Mouse (Mus musculus): ENCODE measurements at regions not wholly inside any gene's neighbourhood (a gene's known extent, or its start where the extent isn't known, plus 50 kb on each side); places are given as distances from the start of the nearest gene placed in this dataset.

GRCm38 (mm10) chr11:37424312-37425169, 188.8 kb upstream of the Tenm2 start:
- Histone ChIP-seq H3K9ac (ENCODE audit: insufficient read depth, low read depth, low read length, poor library complexity, severe bottlenecking) (no peak overlapping the region), H3K27ac (ENCODE audit: insufficient read depth, low read depth, low read length, poor library complexity, severe bottlenecking) (no peak overlapping the region), H3K9me3 (ENCODE audit: control insufficient read depth, insufficient read depth, low read depth, low read length) (no peaks in the 10 kb centered on the region), H3K4me3 (ENCODE audit: insufficient read depth in 1 of 2, low read depth in 1 of 2, low read length in 2 of 2, poor library complexity in 1 of 2, severe bottlenecking in 1 of 2) (no peak overlapping the region), H3K4me1 (ENCODE audit: control insufficient read depth in 2 of 2, insufficient read depth in 2 of 2, low read length in 2 of 2, poor library complexity in 1 of 2) (no peaks in the 10 kb centered on the region), H3K36me3 (ENCODE audit: control insufficient read depth, insufficient read depth, low read length, poor library complexity, severe bottlenecking) (no peaks in the 10 kb centered on the region)
- in situ Hi-C loops (cut with MboI; ENCODE audit: low sequenced_read_pairs in 2 of 2, unreplicated experiment in 2 of 2), result no loop called here
- no peak for TF ChIP-seq CHD2 (IDR thresholded peaks at IDR 0.05; ENCODE audit: low read depth, low read length)
- DNase-seq (ENCODE audit: low read depth, low spot score), result no peak

- no peaks in the 10 kb centered on the region for H3K36me3 ChIP-seq (ENCODE audit: control insufficient read depth, insufficient read depth, low read length, poor library complexity, severe bottlenecking)
- TF ChIP-seq ZC3H11A (IDR thresholded peaks at IDR 0.05; ENCODE audit: borderline replicate concordance, low read depth, low read length), result no peak
- no peak for TF ChIP-seq CHD2 (IDR thresholded peaks at IDR 0.05; ENCODE audit: low read depth, low read length)
- no peak for TF ChIP-seq HCFC1 (IDR thresholded peaks at IDR 0.05; ENCODE audit: borderline replicate concordance, insufficient read depth, low read length)
- TF ChIP-seq ZNF384 (IDR thresholded peaks at IDR 0.05; ENCODE audit: low read depth, low read length), result no peak
- no peak for TF ChIP-seq MAFK (IDR thresholded peaks at IDR 0.05; ENCODE audit: insufficient read depth, low read depth, low read length)
- no peak overlapping the region for H3K27ac ChIP-seq (ENCODE audit: insufficient read depth, low read depth, low read length, poor library complexity, severe bottlenecking)
- H3K4me3 ChIP-seq (ENCODE audit: insufficient read depth in 1 of 2, low read depth in 1 of 2, low read length in 2 of 2, poor library complexity in 1 of 2, severe bottlenecking in 1 of 2), result no peak overlapping the region
- no peaks in the 10 kb centered on the region for H3K4me1 ChIP-seq (ENCODE audit: control insufficient read depth in 2 of 2, insufficient read depth in 2 of 2, low read length in 2 of 2, poor library complexity in 1 of 2)
- H3K9ac ChIP-seq (ENCODE audit: insufficient read depth, low read depth, low read length, poor library complexity, severe bottlenecking), result no peak overlapping the region
- no peak for DNase-seq (ENCODE audit: low read depth, low spot score)
- in situ Hi-C loops (cut with MboI; ENCODE audit: low sequenced_read_pairs in 2 of 2, unreplicated experiment in 2 of 2), result no loop called here
- H3K9me3 ChIP-seq (ENCODE audit: control insufficient read depth, insufficient read depth, low read depth, low read length), result no peaks in the 10 kb centered on the region
Observed at GRCm38 (mm10) chr11:37412868-37413267, 177.1 kb upstream of the Tenm2 start.

GRCm38 (mm10) chr11:37367971-37368370, 132.2 kb upstream of the Tenm2 start:
- Histone ChIP-seq H3K9me3 (ENCODE audit: control insufficient read depth, insufficient read depth, low read depth, low read length) (no peaks in the 10 kb centered on the region), H3K9ac (ENCODE audit: insufficient read depth, low read depth, low read length, poor library complexity, severe bottlenecking) (no peak overlapping the region), H3K27ac (ENCODE audit: insufficient read depth, low read depth, low read length, poor library complexity, severe bottlenecking) (no peak overlapping the region), H3K36me3 (ENCODE audit: control insufficient read depth, insufficient read depth, low read length, poor library complexity, severe bottlenecking) (no peaks in the 10 kb centered on the region), H3K4me1 (ENCODE audit: control insufficient read depth in 2 of 2, insufficient read depth in 2 of 2, low read length in 2 of 2, poor library complexity in 1 of 2) (no peaks in the 10 kb centered on the region), H3K4me3 (ENCODE audit: insufficient read depth in 1 of 2, low read depth in 1 of 2, low read length in 2 of 2, poor library complexity in 1 of 2, severe bottlenecking in 1 of 2) (no peak overlapping the region)
- no peak for DNase-seq (ENCODE audit: low read depth, low spot score)
- in situ Hi-C loops (cut with MboI; ENCODE audit: low sequenced_read_pairs in 2 of 2, unreplicated experiment in 2 of 2), result no loop called here
- no peak for TF ChIP-seq ZNF384 (IDR thresholded peaks at IDR 0.05; ENCODE audit: low read depth, low read length)
- TF ChIP-seq MAFK (IDR thresholded peaks at IDR 0.05; ENCODE audit: insufficient read depth, low read depth, low read length), result no peak

GRCm38 (mm10) chr11:37364430-37364829, 128.7 kb upstream of the Tenm2 start:
- no peak for DNase-seq (ENCODE audit: low read depth, low spot score)
- Histone ChIP-seq H3K36me3 (ENCODE audit: control insufficient read depth, insufficient read depth, low read length, poor library complexity, severe bottlenecking) (no peaks in the 10 kb centered on the region), H3K9me3 (ENCODE audit: control insufficient read depth, insufficient read depth, low read depth, low read length) (no peaks in the 10 kb centered on the region), H3K4me1 (ENCODE audit: control insufficient read depth in 2 of 2, insufficient read depth in 2 of 2, low read length in 2 of 2, poor library complexity in 1 of 2) (no peaks in the 10 kb centered on the region), H3K27ac (ENCODE audit: insufficient read depth, low read depth, low read length, poor library complexity, severe bottlenecking) (no peak overlapping the region), H3K4me3 (ENCODE audit: insufficient read depth in 1 of 2, low read depth in 1 of 2, low read length in 2 of 2, poor library complexity in 1 of 2, severe bottlenecking in 1 of 2) (no peak overlapping the region), H3K9ac (ENCODE audit: insufficient read depth, low read depth, low read length, poor library complexity, severe bottlenecking) (no peak overlapping the region)
- in situ Hi-C loops (cut with MboI; ENCODE audit: low sequenced_read_pairs in 2 of 2, unreplicated experiment in 2 of 2), result no loop called here
- no peak for TF ChIP-seq CHD2 (IDR thresholded peaks at IDR 0.05; ENCODE audit: low read depth, low read length)
- no peak for TF ChIP-seq ZNF384 (IDR thresholded peaks at IDR 0.05; ENCODE audit: low read depth, low read length)
- TF ChIP-seq ZC3H11A (IDR thresholded peaks at IDR 0.05; ENCODE audit: borderline replicate concordance, low read depth, low read length), result no peak
- TF ChIP-seq MAFK (IDR thresholded peaks at IDR 0.05; ENCODE audit: insufficient read depth, low read depth, low read length), result no peak
- no peak for TF ChIP-seq HCFC1 (IDR thresholded peaks at IDR 0.05; ENCODE audit: borderline replicate concordance, insufficient read depth, low read length)

GRCm38 (mm10) chr11:37355074-37355473, 119.3 kb upstream of the Tenm2 start:
- H3K36me3 ChIP-seq (ENCODE audit: control insufficient read depth, insufficient read depth, low read length, poor library complexity, severe bottlenecking), result no peaks in the 10 kb centered on the region
- DNase-seq (ENCODE audit: low read depth, low spot score), result no peak
- no peak overlapping the region for H3K4me3 ChIP-seq (ENCODE audit: insufficient read depth in 1 of 2, low read depth in 1 of 2, low read length in 2 of 2, poor library complexity in 1 of 2, severe bottlenecking in 1 of 2)
- H3K4me1 ChIP-seq (ENCODE audit: control insufficient read depth in 2 of 2, insufficient read depth in 2 of 2, low read length in 2 of 2, poor library complexity in 1 of 2), result no peaks in the 10 kb centered on the region
- H3K27ac ChIP-seq (ENCODE audit: insufficient read depth, low read depth, low read length, poor library complexity, severe bottlenecking), result no peak overlapping the region
- H3K9ac ChIP-seq (ENCODE audit: insufficient read depth, low read depth, low read length, poor library complexity, severe bottlenecking), result no peak overlapping the region
- no peak for TF ChIP-seq ZC3H11A (IDR thresholded peaks at IDR 0.05; ENCODE audit: borderline replicate concordance, low read depth, low read length)
- TF ChIP-seq MAFK (IDR thresholded peaks at IDR 0.05; ENCODE audit: insufficient read depth, low read depth, low read length), result no peak
- TF ChIP-seq ZNF384 (IDR thresholded peaks at IDR 0.05; ENCODE audit: low read depth, low read length), result no peak
- TF ChIP-seq HCFC1 (IDR thresholded peaks at IDR 0.05; ENCODE audit: borderline replicate concordance, insufficient read depth, low read length), result no peak
- no peak for TF ChIP-seq CHD2 (IDR thresholded peaks at IDR 0.05; ENCODE audit: low read depth, low read length)
- in situ Hi-C loops (cut with MboI; ENCODE audit: low sequenced_read_pairs in 2 of 2, unreplicated experiment in 2 of 2), result no loop called here
- no peaks in the 10 kb centered on the region for H3K9me3 ChIP-seq (ENCODE audit: control insufficient read depth, insufficient read depth, low read depth, low read length)

Data from ES-E14 (cell line).